Mouse (Mus musculus) inflammation-experienced regulatory T-cells, adult 6 months (primary cell): ENCODE results near the gene Nalcn. TPM values are rescaled to one million over a fixed set of nuclear protein-coding genes. Genes with fewer than 3 reads are reported as not detected.

ENCODE experiments used
- polyA plus RNA-seq, 3 experiments: library from polyadenylated mRNA; unstranded; fragments of 100-300 nt; shearing (Covaris generic); gene quantifications; one replicate each; pipeline ENCODE4 v1.2.1; 2017

Nalcn gene
- polyA plus RNA-seq, 3 experiments from 2014 or later: not detected

Other genes starting within 250 kb of the Nalcn start
- gene Itgbl1, start 32.8 kb upstream of the Nalcn start, polyA plus RNA-seq: not detected